Mouse (Mus musculus): Measurements from ENCODE around the gene Gm2115.

- TF ChIP-seq SMC3 (IDR thresholded peaks at IDR 0.05; ENCODE audit: low read depth, low read length) (no peak), ELF1 (IDR thresholded peaks at IDR 0.05; ENCODE audit: low read depth, low read length) (no peak), POLR2A (IDR thresholded peaks at IDR 0.05; ENCODE audit: low read depth, low read length) (no peak), CTCF (conservative IDR thresholded peaks at IDR 0.05 in 1 of 2, IDR thresholded peaks at IDR 0.05 in 1 of 2; ENCODE audit: low read depth in 2 of 2, low read length in 2 of 2) (no peak), EP300 (IDR thresholded peaks at IDR 0.05; ENCODE audit: low read length) (no peak), NELFE (IDR thresholded peaks at IDR 0.05; ENCODE audit: low read depth, low read length) (no peak), MAX (IDR thresholded peaks at IDR 0.05; ENCODE audit: low read length) (no peak), TBP (conservative IDR thresholded peaks at IDR 0.05; ENCODE audit: low read depth, low read length) (no peak), IRF4 (IDR thresholded peaks at IDR 0.05; ENCODE audit: low read depth, low read length) (no peak), NRF1 (IDR thresholded peaks at IDR 0.05; ENCODE audit: low read depth, low read length) (no peak), USF1 (IDR thresholded peaks at IDR 0.05; ENCODE audit: low read depth, low read length) (no peak), RAD21 (IDR thresholded peaks at IDR 0.05; ENCODE audit: low read depth, low read length) (no peak), MAZ (IDR thresholded peaks at IDR 0.05; ENCODE audit: low read depth, low read length) (no peak)
These were observed 4.0 kb downstream of the Gm2115 start for GRCm38 (mm10) chr7:84532795-84533194.

Data from CH12.LX (cell line).